Mouse (Mus musculus): ENCODE measurements around the gene Phlpp1. TPM values are rescaled to one million over a fixed set of nuclear protein-coding genes. Genes with fewer than 3 reads are reported as not detected.

The Phlpp1 gene
- polyA plus RNA-seq, 1 experiment from 2014 or later = 10.7 TPM

- no peak overlapping the region for H3K4me2 ChIP-seq (ENCODE audit: low read length)
- H3K9me3 ChIP-seq (ENCODE audit: control insufficient read depth, low read length) = no peaks in the 10 kb centered on the region
- H3K36me3 ChIP-seq (ENCODE audit: control insufficient read depth, insufficient read depth, low read length) = no peaks in the 10 kb centered on the region
- no peak overlapping the region for H3K27ac ChIP-seq (replicated peaks; ENCODE audit: low read depth, low read length)
- 77% methylated on average over 4 of the region's 4 CpGs for WGBS
- H3K4me3 ChIP-seq (replicated peaks; ENCODE audit: low read depth, low read length) = no peak overlapping the region
- no peaks in the 10 kb centered on the region for H3K27me3 ChIP-seq (ENCODE audit: control insufficient read depth, insufficient read depth, low read length)
- ATAC-seq (ENCODE audit: low FRiP score, low TSS enrichment) (no peak), DNase-seq (no peak)
- H3K9ac ChIP-seq (replicated peaks; ENCODE audit: low read length) = no peak overlapping the region
- H3K4me1 ChIP-seq (ENCODE audit: control insufficient read depth, insufficient read depth, low read length) = no peaks in the 10 kb centered on the region
These were observed 13.5 kb upstream of the Phlpp1 start for GRCm38 (mm10) chr1:106157961-106158515.

- Histone ChIP-seq H3K4me2 (ENCODE audit: low read length) (no peak overlapping the region), H3K9ac (replicated peaks; ENCODE audit: low read length) (no peak overlapping the region), H3K36me3 (ENCODE audit: control insufficient read depth, insufficient read depth, low read length) (no peaks in the 10 kb centered on the region), H3K27me3 (ENCODE audit: control insufficient read depth, insufficient read depth, low read length) (no peaks in the 10 kb centered on the region), H3K27ac (replicated peaks; ENCODE audit: low read depth, low read length) (no peak overlapping the region), H3K4me1 (ENCODE audit: control insufficient read depth, insufficient read depth, low read length) (no peaks in the 10 kb centered on the region), H3K9me3 (ENCODE audit: control insufficient read depth, low read length) (no peaks in the 10 kb centered on the region), H3K4me3 (replicated peaks; ENCODE audit: low read depth, low read length) (no peak overlapping the region)
- WGBS = 95% methylated on average over 5 of the region's 5 CpGs
- ATAC-seq (ENCODE audit: low FRiP score, low TSS enrichment) (no peak), DNase-seq (no peak)
These were observed 11.9 kb upstream of the Phlpp1 start for GRCm38 (mm10) chr1:106159667-106160066.

- no peak for ATAC-seq (ENCODE audit: low FRiP score, low TSS enrichment)
- Histone ChIP-seq H3K9me3 (ENCODE audit: control insufficient read depth, low read length) (no peaks in the 10 kb centered on the region), H3K27me3 (ENCODE audit: control insufficient read depth, insufficient read depth, low read length) (no peaks in the 10 kb centered on the region), H3K4me2 (ENCODE audit: low read length) (no peak overlapping the region), H3K36me3 (ENCODE audit: control insufficient read depth, insufficient read depth, low read length) (no peaks in the 10 kb centered on the region), H3K4me1 (ENCODE audit: control insufficient read depth, insufficient read depth, low read length) (no peaks in the 10 kb centered on the region), H3K9ac (replicated peaks; ENCODE audit: low read length) (no peak overlapping the region), H3K27ac (replicated peaks; ENCODE audit: low read depth, low read length) (no peak overlapping the region), H3K4me3 (replicated peaks; ENCODE audit: low read depth, low read length) (no peak overlapping the region)
- no peak for DNase-seq
- 84% methylated on average over 4 of the region's 4 CpGs for WGBS
These were observed 10.6 kb upstream of the Phlpp1 start for GRCm38 (mm10) chr1:106160916-106161315.

GRCm38 (mm10) chr1:106162581-106162980 is 9.0 kb upstream of the Phlpp1 start:
- no peak for DNase-seq
- no peak overlapping the region for H3K4me3 ChIP-seq (replicated peaks; ENCODE audit: low read depth, low read length)
- no peaks in the 10 kb centered on the region for H3K36me3 ChIP-seq (ENCODE audit: control insufficient read depth, insufficient read depth, low read length)
- H3K27ac ChIP-seq (replicated peaks; ENCODE audit: low read depth, low read length) = no peak overlapping the region
- H3K9me3 ChIP-seq (ENCODE audit: control insufficient read depth, low read length) = no peaks in the 10 kb centered on the region
- no peaks in the 10 kb centered on the region for H3K4me1 ChIP-seq (ENCODE audit: control insufficient read depth, insufficient read depth, low read length)
- WGBS = 80% methylated on average over 7 of the region's 7 CpGs
- H3K27me3 ChIP-seq (ENCODE audit: control insufficient read depth, insufficient read depth, low read length) = no peaks in the 10 kb centered on the region
- no peak overlapping the region for H3K4me2 ChIP-seq (ENCODE audit: low read length)
- ATAC-seq (ENCODE audit: low FRiP score, low TSS enrichment) = no peak
- H3K9ac ChIP-seq (replicated peaks; ENCODE audit: low read length) = no peak overlapping the region

- Histone ChIP-seq H3K9me3 (ENCODE audit: control insufficient read depth, low read length) (no peaks in the 10 kb centered on the region), H3K4me2 (ENCODE audit: low read length) (no peak overlapping the region), H3K9ac (replicated peaks; ENCODE audit: low read length) (no peak overlapping the region), H3K4me3 (replicated peaks; ENCODE audit: low read depth, low read length) (no peak overlapping the region), H3K4me1 (ENCODE audit: control insufficient read depth, insufficient read depth, low read length) (no peaks in the 10 kb centered on the region), H3K27ac (replicated peaks; ENCODE audit: low read depth, low read length) (no peak overlapping the region), H3K27me3 (ENCODE audit: control insufficient read depth, insufficient read depth, low read length) (no peaks in the 10 kb centered on the region), H3K36me3 (ENCODE audit: control insufficient read depth, insufficient read depth, low read length) (no peaks in the 10 kb centered on the region)
- WGBS = 91% methylated on average over 8 of the region's 8 CpGs
- no peak for ATAC-seq (ENCODE audit: low FRiP score, low TSS enrichment)
- DNase-seq = no peak
These were observed 8.2 kb upstream of the Phlpp1 start for GRCm38 (mm10) chr1:106163401-106163800.

GRCm38 (mm10) chr1:106164111-106164510 is 7.4 kb upstream of the Phlpp1 start:
- H3K27me3 ChIP-seq (ENCODE audit: control insufficient read depth, insufficient read depth, low read length) = no peaks in the 10 kb centered on the region
- no peaks in the 10 kb centered on the region for H3K9me3 ChIP-seq (ENCODE audit: control insufficient read depth, low read length)
- ATAC-seq (ENCODE audit: low FRiP score, low TSS enrichment) = no peak
- no peak for DNase-seq
- H3K4me2 ChIP-seq (ENCODE audit: low read length) = no peak overlapping the region
- no peak overlapping the region for H3K9ac ChIP-seq (replicated peaks; ENCODE audit: low read length)
- no peaks in the 10 kb centered on the region for H3K4me1 ChIP-seq (ENCODE audit: control insufficient read depth, insufficient read depth, low read length)
- H3K4me3 ChIP-seq (replicated peaks; ENCODE audit: low read depth, low read length) = no peak overlapping the region
- no peak overlapping the region for H3K27ac ChIP-seq (replicated peaks; ENCODE audit: low read depth, low read length)
- WGBS = 83% methylated on average over 3 of the region's 3 CpGs
- H3K36me3 ChIP-seq (ENCODE audit: control insufficient read depth, insufficient read depth, low read length) = no peaks in the 10 kb centered on the region

GRCm38 (mm10) chr1:106168001-106168400 is 3.6 kb upstream of the Phlpp1 start:
- 43% methylated on average over 4 of the region's 4 CpGs for WGBS
- no peaks in the 10 kb centered on the region for H3K36me3 ChIP-seq (ENCODE audit: control insufficient read depth, insufficient read depth, low read length)
- no peaks in the 10 kb centered on the region for H3K27me3 ChIP-seq (ENCODE audit: control insufficient read depth, insufficient read depth, low read length)
- no peak overlapping the region for H3K9ac ChIP-seq (replicated peaks; ENCODE audit: low read length)
- no peak overlapping the region for H3K4me2 ChIP-seq (ENCODE audit: low read length)
- H3K4me3 ChIP-seq (replicated peaks; ENCODE audit: low read depth, low read length) = no peak overlapping the region
- H3K9me3 ChIP-seq (ENCODE audit: control insufficient read depth, low read length) = no peaks in the 10 kb centered on the region
- no peak overlapping the region for H3K27ac ChIP-seq (replicated peaks; ENCODE audit: low read depth, low read length)
- ATAC-seq (ENCODE audit: low FRiP score, low TSS enrichment) = no peak
- DNase-seq = no peak
- H3K4me1 ChIP-seq (ENCODE audit: control insufficient read depth, insufficient read depth, low read length) = no peaks in the 10 kb centered on the region

- Histone ChIP-seq H3K4me2 (ENCODE audit: low read length) (no peak overlapping the region), H3K9me3 (ENCODE audit: control insufficient read depth, low read length) (no peaks in the 10 kb centered on the region), H3K4me3 (replicated peaks; ENCODE audit: low read depth, low read length) (no peak overlapping the region), H3K9ac (replicated peaks; ENCODE audit: low read length) (no peak overlapping the region), H3K27ac (replicated peaks; ENCODE audit: low read depth, low read length) (no peak overlapping the region), H3K4me1 (ENCODE audit: control insufficient read depth, insufficient read depth, low read length) (peaks cover 4% of the 10 kb centered on the region), H3K27me3 (ENCODE audit: control insufficient read depth, insufficient read depth, low read length) (no peaks in the 10 kb centered on the region), H3K36me3 (ENCODE audit: control insufficient read depth, insufficient read depth, low read length) (no peaks in the 10 kb centered on the region)
- WGBS = 62% methylated on average over 3 of the region's 3 CpGs
- ATAC-seq (ENCODE audit: low FRiP score, low TSS enrichment) = no peak
- DNase-seq = no peak
These were observed 2.8 kb upstream of the Phlpp1 start for GRCm38 (mm10) chr1:106168801-106169200.

GRCm38 (mm10) chr1:106169741-106170265 is 1.7 kb upstream of the Phlpp1 start:
- Histone ChIP-seq H3K27me3 (ENCODE audit: control insufficient read depth, insufficient read depth, low read length) (no peaks in the 10 kb centered on the region), H3K4me2 (ENCODE audit: low read length) (no peak overlapping the region), H3K4me1 (ENCODE audit: control insufficient read depth, insufficient read depth, low read length) (peaks cover 13% of the 10 kb centered on the region), H3K27ac (replicated peaks; ENCODE audit: low read depth, low read length) (no peak overlapping the region), H3K36me3 (ENCODE audit: control insufficient read depth, insufficient read depth, low read length) (no peaks in the 10 kb centered on the region), H3K9me3 (ENCODE audit: control insufficient read depth, low read length) (no peaks in the 10 kb centered on the region), H3K4me3 (replicated peaks; ENCODE audit: low read depth, low read length) (no peak overlapping the region), H3K9ac (replicated peaks; ENCODE audit: low read length) (no peak overlapping the region)
- no peak for DNase-seq
- 63% methylated on average over 5 of the region's 5 CpGs for WGBS
- ATAC-seq (ENCODE audit: low FRiP score, low TSS enrichment) = no peak
